Mouse (Mus musculus): ENCODE measurements around the gene Tpst1. TPM values are rescaled to one million over a fixed set of nuclear protein-coding genes. Genes with fewer than 3 reads are reported as not detected.

The Tpst1 gene
- polyA plus RNA-seq, 1 experiment from 2014 or later, result 72.5 TPM

GRCm38 (mm10) chr5:130059413-130060328 lies 13.5 kb upstream of the Tpst1 start:
- ATAC-seq (replicated peaks; ENCODE audit: low FRiP score), result peak; percentile 36; the same call in 1 of the 2 replicates
- no peaks in the 10 kb centered on the region for H3K27me3 ChIP-seq
- H3K9me3 ChIP-seq (replicated peaks), result no peaks in the 10 kb centered on the region
- H3K36me3 ChIP-seq, result peaks cover 36% of the 10 kb centered on the region
- 74% methylated on average over 12 of the region's 12 CpGs for WGBS
- H3K4me3 ChIP-seq (replicated peaks), result no peak overlapping the region
- peak overlapping the region; percentile 68 for H3K27ac ChIP-seq
- H3K4me2 ChIP-seq, result no peak overlapping the region
- H3K4me1 ChIP-seq, result 0 out of 2 replicates have a peak, but pooled peaks cover 3% of the 10 kb centered on the region
- no peak overlapping the region for H3K9ac ChIP-seq

- Histone ChIP-seq H3K4me2 (no peak overlapping the region), H3K9ac (no peak overlapping the region), H3K4me1 (0 out of 2 replicates have a peak, but pooled peaks cover 3% of the 10 kb centered on the region), H3K36me3 (peaks cover 32% of the 10 kb centered on the region), H3K27me3 (no peaks in the 10 kb centered on the region), H3K4me3 (replicated peaks) (no peak overlapping the region), H3K9me3 (replicated peaks) (no peaks in the 10 kb centered on the region), H3K27ac (peak overlapping the region; percentile 68; the same call in 1 of the 2 replicates)
- no peak for ATAC-seq (replicated peaks; ENCODE audit: low FRiP score)
- 85% methylated on average over 4 of the region's 4 CpGs for WGBS
Measured at GRCm38 (mm10) chr5:130060329-130060665, 12.8 kb upstream of the Tpst1 start.

GRCm38 (mm10) chr5:130062096-130062495 lies 11.0 kb upstream of the Tpst1 start:
- 55% methylated on average over 2 of the region's 2 CpGs for WGBS
- Histone ChIP-seq H3K4me3 (replicated peaks) (no peak overlapping the region), H3K27me3 (no peaks in the 10 kb centered on the region), H3K4me1 (0 out of 2 replicates have a peak, but pooled peaks cover 3% of the 10 kb centered on the region), H3K27ac (peak overlapping the region; percentile 65), H3K9ac (no peak overlapping the region), H3K9me3 (replicated peaks) (no peaks in the 10 kb centered on the region), H3K4me2 (no peak overlapping the region), H3K36me3 (peaks cover 27% of the 10 kb centered on the region)
- no peak for ATAC-seq (replicated peaks; ENCODE audit: low FRiP score)

DNA sequence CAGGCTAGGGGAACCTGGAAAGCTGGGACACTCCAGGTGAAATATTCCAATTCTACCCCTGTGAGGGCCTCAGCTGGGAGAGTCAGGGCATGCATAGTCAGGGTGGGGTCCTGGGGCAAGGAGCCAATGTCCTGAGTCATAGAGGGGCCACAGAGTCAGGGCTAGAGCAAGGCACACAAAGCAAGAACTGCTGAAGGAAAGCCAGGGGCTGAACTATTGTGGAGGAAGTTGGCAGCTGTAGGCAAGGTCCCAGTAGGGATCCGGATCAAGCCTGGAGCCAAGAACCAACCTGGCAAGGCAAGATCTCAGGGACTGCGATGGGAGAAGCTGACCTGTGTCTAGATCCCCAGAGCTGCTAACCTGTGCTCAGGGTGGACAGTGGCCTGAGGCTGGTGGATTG lies 9.4 kb upstream of the Tpst1 start:
- H3K4me3 ChIP-seq (replicated peaks), result no peak overlapping the region
- no peak overlapping the region for H3K9ac ChIP-seq
- H3K4me1 ChIP-seq, result 0 out of 2 replicates have a peak, but pooled peaks cover 6% of the 10 kb centered on the region
- H3K4me2 ChIP-seq, result no peak overlapping the region
- H3K9me3 ChIP-seq (replicated peaks), result no peaks in the 10 kb centered on the region
- ATAC-seq (replicated peaks; ENCODE audit: low FRiP score), result no peak
- H3K27ac ChIP-seq, result no peak overlapping the region
- H3K36me3 ChIP-seq, result peaks cover 25% of the 10 kb centered on the region
- no peaks in the 10 kb centered on the region for H3K27me3 ChIP-seq
- WGBS, result 84% methylated on average over 2 of the region's 2 CpGs

DNA sequence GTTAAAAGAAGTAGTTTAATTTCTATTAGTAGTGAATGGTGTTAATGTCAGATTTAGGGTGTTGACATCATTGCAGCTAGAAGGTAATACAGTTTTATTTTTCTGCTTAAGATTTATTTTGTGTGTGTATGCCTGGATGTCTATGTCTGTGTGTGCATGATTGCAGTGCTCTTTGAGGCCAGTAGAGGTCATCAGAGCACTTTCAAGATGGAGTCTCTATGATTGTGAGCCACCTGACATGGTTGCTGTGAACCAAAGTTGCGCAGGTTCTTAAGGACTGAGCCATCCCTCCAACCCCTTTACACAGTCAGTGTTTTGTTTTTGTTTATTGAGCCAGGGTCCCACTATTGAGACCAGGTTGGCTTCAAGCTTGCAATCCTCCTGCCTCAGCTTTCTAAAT lies 7.5 kb upstream of the Tpst1 start:
- Histone ChIP-seq H3K9me3 (replicated peaks) (no peaks in the 10 kb centered on the region), H3K4me1 (0 out of 2 replicates have a peak, but pooled peaks cover 3% of the 10 kb centered on the region), H3K27me3 (no peaks in the 10 kb centered on the region), H3K36me3 (peaks cover 9% of the 10 kb centered on the region), H3K9ac (no peak overlapping the region), H3K4me2 (no peak overlapping the region), H3K27ac (no peak overlapping the region), H3K4me3 (replicated peaks) (no peak overlapping the region)
- no peak for ATAC-seq (replicated peaks; ENCODE audit: low FRiP score)
- 94% methylated on average over 1 of the region's 1 CpGs for WGBS

DNA sequence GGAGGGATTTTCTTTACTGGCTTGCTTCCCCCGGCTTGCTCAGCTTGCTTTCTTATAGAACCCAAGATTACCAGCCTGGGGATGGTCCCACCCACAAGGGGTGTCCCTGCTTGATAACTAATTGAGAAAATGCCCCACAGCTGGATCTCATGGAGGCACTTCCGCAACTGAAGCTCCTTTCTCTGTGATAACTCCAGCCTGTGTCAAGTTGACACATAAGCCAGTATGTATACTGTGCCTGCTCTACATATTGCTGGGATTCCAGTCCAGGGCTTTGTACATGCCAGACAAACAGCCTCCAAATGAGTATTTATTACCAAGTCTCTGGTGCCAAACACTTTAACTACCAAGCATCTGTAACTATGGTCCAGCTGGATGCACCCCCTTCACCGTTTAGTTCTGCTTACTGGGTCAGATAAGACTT lies 5.3 kb upstream of the Tpst1 start:
- no peak overlapping the region for H3K4me3 ChIP-seq (replicated peaks)
- no peaks in the 10 kb centered on the region for H3K9me3 ChIP-seq (replicated peaks)
- H3K27ac ChIP-seq, result no peak overlapping the region
- 0 out of 2 replicates have a peak, but pooled peaks cover 3% of the 10 kb centered on the region for H3K4me1 ChIP-seq
- H3K4me2 ChIP-seq, result no peak overlapping the region
- H3K27me3 ChIP-seq, result no peaks in the 10 kb centered on the region
- no peak overlapping the region for H3K9ac ChIP-seq
- H3K36me3 ChIP-seq, result no peaks in the 10 kb centered on the region
- WGBS, result 59% methylated on average over 3 of the region's 3 CpGs
- ATAC-seq (replicated peaks; ENCODE audit: low FRiP score), result no peak

DNA sequence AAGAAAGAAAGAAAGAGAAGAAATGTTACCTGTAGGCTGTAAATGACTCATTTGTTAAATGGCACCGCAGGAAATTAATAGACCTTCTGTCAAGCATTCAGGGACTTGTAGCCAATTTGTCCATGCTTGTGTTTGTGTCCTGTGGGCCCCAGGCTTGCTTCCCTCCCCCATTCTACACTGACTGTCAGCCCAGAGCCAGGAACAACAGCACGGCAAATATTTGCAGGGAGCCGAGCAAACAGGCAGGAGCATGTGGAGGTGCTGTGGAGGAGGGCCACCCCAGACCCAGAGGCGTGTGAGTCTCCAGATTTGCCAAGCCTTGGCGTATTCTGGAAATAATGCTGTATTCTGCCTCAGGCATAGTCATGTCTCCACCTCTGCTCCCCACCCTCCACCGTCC lies 1.4 kb downstream of the Tpst1 start:
- H3K27me3 ChIP-seq, result no peaks in the 10 kb centered on the region
- no peaks in the 10 kb centered on the region for H3K9me3 ChIP-seq (replicated peaks)
- H3K9ac ChIP-seq, result no peak overlapping the region
- peaks cover 8% of the 10 kb centered on the region for H3K4me1 ChIP-seq
- H3K4me3 ChIP-seq (replicated peaks), result no peak overlapping the region
- 73% methylated on average over 6 of the region's 6 CpGs for WGBS
- no peak for ATAC-seq (replicated peaks; ENCODE audit: low FRiP score)
- H3K27ac ChIP-seq, result no peak overlapping the region
- no peaks in the 10 kb centered on the region for H3K36me3 ChIP-seq
- no peak overlapping the region for H3K4me2 ChIP-seq

- no peak for ATAC-seq (replicated peaks; ENCODE audit: low FRiP score)
Measured at GRCm38 (mm10) chr5:130076396-130076795, 3.3 kb downstream of the Tpst1 start.

DNA sequence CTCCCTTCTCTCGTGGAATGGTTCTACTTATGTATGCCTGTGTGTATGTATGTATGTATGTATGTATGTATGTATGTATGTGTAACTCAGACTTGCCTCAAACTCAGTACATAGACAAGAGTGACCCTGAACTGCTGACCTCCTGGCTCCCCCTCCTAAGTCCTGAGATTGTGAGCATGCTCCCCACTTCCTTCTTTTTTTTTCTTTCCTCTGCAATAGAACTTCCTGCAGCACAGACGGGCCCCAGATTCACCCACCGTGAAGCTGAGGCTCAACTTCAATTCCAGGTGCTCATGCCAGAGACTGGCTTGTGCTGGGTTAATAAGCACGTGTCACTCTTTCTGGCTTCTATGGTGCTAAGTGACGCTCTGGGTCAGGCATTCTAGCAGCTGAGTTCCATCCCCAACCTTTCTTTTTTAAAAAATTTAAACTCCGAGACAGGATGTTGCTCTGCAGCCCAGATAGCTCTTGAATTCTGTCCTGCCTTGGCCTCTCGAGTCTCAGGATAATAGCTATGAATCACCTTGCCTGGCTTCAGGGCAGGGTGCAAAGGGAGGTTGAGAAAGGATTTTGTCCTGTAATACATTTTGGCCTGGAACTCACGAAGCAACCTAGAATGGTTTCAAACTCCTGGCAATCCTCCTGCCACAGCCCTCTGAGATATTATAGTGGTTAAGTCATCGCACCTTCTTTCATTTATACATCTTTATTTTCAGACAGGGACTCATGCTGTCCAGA lies 5.1 kb downstream of the Tpst1 start:
- 62% methylated on average over 9 of the region's 9 CpGs for WGBS
- Histone ChIP-seq H3K27me3 (no peaks in the 10 kb centered on the region), H3K4me3 (replicated peaks) (no peak overlapping the region), H3K36me3 (peaks cover 3% of the 10 kb centered on the region; the same call in 1 of the 2 replicates), H3K9me3 (replicated peaks) (no peaks in the 10 kb centered on the region), H3K4me2 (no peak overlapping the region), H3K4me1 (peaks cover 21% of the 10 kb centered on the region), H3K9ac (no peak overlapping the region), H3K27ac (peak overlapping the region; percentile 71; the same call in 1 of the 2 replicates)
- ATAC-seq (replicated peaks; ENCODE audit: low FRiP score), result no peak

More at GRCm38 (mm10) chr5:130076396-130076795, 3.3 kb downstream of the Tpst1 start:
- H3K9ac ChIP-seq, result no peak overlapping the region
- H3K4me1 ChIP-seq, result peaks cover 21% of the 10 kb centered on the region
- no peak overlapping the region for H3K4me2 ChIP-seq
- H3K27me3 ChIP-seq, result no peaks in the 10 kb centered on the region
- H3K4me3 ChIP-seq (replicated peaks), result no peak overlapping the region
- WGBS, result 65% methylated on average over 6 of the region's 6 CpGs
- H3K9me3 ChIP-seq (replicated peaks), result no peaks in the 10 kb centered on the region
- no peak overlapping the region for H3K27ac ChIP-seq
- H3K36me3 ChIP-seq, result no peaks in the 10 kb centered on the region

GRCm38 (mm10) chr5:130078834-130079156 lies 5.7 kb downstream of the Tpst1 start:
- peak overlapping the region; percentile 93 for H3K4me2 ChIP-seq
- 0 out of 2 replicates have a peak, but pooled peaks have one; percentile 28 for ATAC-seq (replicated peaks; ENCODE audit: low FRiP score)
- H3K27ac ChIP-seq, result peak overlapping the region; percentile 71

GRCm38 (mm10) chr5:130079202-130080050 lies 6.3 kb downstream of the Tpst1 start:
- Histone ChIP-seq H3K36me3 (peaks cover 3% of the 10 kb centered on the region; the same call in 1 of the 2 replicates), H3K4me3 (replicated peaks) (peak overlapping the region; percentile 81), H3K4me1 (peaks cover 21% of the 10 kb centered on the region), H3K9me3 (replicated peaks) (no peaks in the 10 kb centered on the region), H3K27ac (peak overlapping the region; percentile 71), H3K9ac (peak overlapping the region; percentile 90), H3K27me3 (no peaks in the 10 kb centered on the region), H3K4me2 (peak overlapping the region; percentile 93)
- under 1% methylated on average over 78 of the region's 86 CpGs for WGBS
- peak; percentile 98 for ATAC-seq (replicated peaks; ENCODE audit: low FRiP score)

More at GRCm38 (mm10) chr5:130078834-130079156, 5.7 kb downstream of the Tpst1 start:
- H3K36me3 ChIP-seq, result peaks cover 3% of the 10 kb centered on the region; the same call in 1 of the 2 replicates
- H3K4me3 ChIP-seq (replicated peaks), result peak overlapping the region; percentile 81
- peak overlapping the region; percentile 90 for H3K9ac ChIP-seq
- WGBS, result 43% methylated on average over 6 of the region's 6 CpGs
- no peaks in the 10 kb centered on the region for H3K27me3 ChIP-seq
- peaks cover 21% of the 10 kb centered on the region for H3K4me1 ChIP-seq
- no peaks in the 10 kb centered on the region for H3K9me3 ChIP-seq (replicated peaks)
